Mouse (Mus musculus): ENCODE data around the gene Hspb1.

DNA sequence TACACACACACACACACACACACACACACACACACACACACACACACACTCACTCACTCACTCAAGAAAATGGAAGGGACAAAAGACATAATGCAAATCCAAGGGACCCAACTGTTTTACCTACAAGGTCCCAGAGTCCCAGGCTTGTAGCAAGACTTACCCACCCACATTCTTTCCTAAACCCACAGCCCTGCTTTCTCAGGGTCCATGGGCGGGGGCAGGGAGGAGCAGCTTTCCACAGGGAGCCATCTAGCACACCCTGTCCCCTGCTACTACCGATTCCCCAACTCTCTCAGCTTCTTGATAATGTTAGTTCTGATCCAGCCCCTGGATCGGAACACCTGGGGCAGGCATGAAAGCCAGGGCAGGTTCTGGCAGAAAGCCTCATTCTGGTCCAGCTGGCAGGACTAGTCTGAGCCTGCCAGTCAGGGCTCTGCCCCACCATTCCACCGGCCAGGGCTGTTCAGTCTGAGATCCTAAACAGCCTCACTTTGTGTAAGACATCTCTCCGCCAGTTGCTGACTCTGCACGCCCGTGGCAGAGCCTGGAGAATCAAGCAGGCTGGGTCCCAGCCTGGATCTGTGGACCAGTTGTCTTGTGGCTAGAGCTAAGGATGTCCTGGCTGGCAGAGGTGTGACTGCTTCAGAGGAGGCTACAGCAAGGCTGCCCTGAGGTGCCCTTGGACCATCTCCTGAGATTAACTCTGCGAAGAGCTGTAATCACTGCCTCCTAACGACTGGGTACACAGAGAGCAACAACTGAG, 5.1 kb downstream of the Hspb1 start:
- TF ChIP-seq POLR2A (IDR thresholded peaks at IDR 0.05; ENCODE audit: insufficient read depth, low read length) = no peak
- TF ChIP-seq EP300 (IDR thresholded peaks at IDR 0.05; ENCODE audit: insufficient read depth, low read depth, low read length) = no peak

Data from ES-Bruce4 (cell line).